Mouse (Mus musculus) heart, postnatal 10 days (tissue): ENCODE data around the gene Tbx21. TPM values are rescaled to one million over a fixed set of nuclear protein-coding genes. Genes with fewer than 3 reads are reported as not detected.

Experiments
- DNase-seq, 2 experiments: peaks; one replicate each; pipeline ENCODE4 v3.0.0; 2021
- intact Hi-C: fragments of 180-260 bp; cut with DNase I; formaldehyde crosslinking; loops from one replicate; pipeline ENCODE4 v1.15.1; 2025
- total RNA-seq, 2 experiments: library from RNA; stranded (reverse); gene quantifications; 2 replicates each; pipeline ENCODE4 v1.2.3; 2021

Gene Tbx21
- total RNA-seq, 2 experiments from 2014 or later = not detected

DNA sequence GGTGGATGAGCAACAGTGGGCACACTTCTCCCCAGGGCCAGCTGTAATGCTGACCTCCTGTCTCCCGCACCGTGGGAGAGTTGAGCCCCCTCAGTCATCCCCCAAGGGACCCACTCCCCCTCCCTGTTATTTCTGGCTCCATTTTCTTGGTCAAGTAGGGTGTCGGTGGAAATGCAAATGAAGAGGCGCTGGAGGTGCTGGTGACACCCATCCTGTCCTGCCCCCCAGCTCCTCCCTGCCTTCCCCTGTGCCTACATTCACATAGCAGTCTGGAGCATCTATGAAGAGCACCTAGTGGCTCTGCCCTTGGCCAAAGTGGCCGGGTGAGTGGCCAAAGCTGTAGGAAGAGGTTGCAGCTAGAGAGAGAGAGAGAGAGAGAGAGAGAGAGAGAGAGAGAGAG, 18.1 kb upstream of the Tbx21 start:
- no peak for DNase-seq
- intact Hi-C loops = no loop called here

GRCm38 (mm10) chr11:97132185-97132584, 17.1 kb upstream of the Tbx21 start:
- no peak for DNase-seq
- intact Hi-C loops = no loop called here

DNA sequence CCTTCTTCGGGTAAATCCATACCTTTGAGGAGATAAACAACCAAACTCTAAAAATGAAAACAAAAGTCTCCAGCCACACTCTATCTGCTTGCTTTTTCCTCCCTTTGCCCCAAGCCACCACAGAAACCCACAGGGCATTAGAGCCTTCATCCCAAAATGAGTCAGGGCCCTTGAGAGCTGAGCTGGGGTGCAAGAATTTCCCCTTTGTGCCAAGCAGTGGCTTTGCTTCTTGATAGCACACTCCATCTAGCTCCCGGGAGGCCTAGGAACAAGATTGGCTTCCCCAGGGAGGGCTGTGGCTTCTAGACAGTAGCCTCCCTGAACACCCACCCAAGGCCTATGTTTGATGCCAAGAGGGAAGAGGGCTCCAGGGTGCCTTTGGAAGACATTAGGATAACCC, 16.6 kb upstream of the Tbx21 start:
- intact Hi-C loops = no loop called here
- DNase-seq = no peak

DNA sequence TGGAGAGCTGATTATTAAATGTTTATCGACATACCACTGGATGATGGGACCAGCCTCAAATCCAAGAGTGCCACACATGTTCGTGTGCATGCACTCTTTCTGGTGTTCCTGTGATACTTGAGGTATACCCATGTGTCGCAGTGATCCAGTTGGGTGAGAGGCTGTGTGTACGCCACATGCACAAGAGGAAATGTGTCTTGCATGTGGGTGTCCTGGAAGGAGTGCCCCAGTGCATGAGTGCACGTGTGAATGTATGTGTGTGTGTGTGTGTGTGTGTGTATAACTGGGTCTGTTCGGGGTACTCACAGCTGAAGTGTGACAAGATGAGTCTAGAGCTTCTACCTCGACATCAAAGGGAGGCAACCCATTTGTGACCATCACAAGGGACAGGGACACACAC, 15.2 kb upstream of the Tbx21 start:
- intact Hi-C loops = no loop called here
- DNase-seq = no peak

DNA sequence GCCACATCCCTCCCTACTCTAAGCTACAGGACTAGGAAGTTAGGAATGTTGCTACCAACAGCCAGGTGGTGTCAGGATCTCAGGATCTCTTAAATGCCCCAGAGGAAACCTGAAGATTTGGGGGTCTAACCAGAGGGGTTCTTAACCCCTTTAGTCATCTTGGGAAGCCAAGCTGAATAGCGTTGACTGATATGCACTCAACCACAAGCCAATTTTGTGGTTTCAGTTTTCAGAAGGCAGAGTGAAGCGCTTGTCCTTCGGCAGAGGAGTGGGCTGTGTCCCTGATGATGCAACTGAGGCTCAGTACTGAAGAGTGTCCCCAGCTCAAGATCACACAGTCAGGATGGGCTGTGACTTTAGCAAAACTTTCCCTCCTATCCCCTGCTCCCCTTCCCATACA, 13.8 kb upstream of the Tbx21 start:
- no peak for DNase-seq
- intact Hi-C loops = no loop called here

DNA sequence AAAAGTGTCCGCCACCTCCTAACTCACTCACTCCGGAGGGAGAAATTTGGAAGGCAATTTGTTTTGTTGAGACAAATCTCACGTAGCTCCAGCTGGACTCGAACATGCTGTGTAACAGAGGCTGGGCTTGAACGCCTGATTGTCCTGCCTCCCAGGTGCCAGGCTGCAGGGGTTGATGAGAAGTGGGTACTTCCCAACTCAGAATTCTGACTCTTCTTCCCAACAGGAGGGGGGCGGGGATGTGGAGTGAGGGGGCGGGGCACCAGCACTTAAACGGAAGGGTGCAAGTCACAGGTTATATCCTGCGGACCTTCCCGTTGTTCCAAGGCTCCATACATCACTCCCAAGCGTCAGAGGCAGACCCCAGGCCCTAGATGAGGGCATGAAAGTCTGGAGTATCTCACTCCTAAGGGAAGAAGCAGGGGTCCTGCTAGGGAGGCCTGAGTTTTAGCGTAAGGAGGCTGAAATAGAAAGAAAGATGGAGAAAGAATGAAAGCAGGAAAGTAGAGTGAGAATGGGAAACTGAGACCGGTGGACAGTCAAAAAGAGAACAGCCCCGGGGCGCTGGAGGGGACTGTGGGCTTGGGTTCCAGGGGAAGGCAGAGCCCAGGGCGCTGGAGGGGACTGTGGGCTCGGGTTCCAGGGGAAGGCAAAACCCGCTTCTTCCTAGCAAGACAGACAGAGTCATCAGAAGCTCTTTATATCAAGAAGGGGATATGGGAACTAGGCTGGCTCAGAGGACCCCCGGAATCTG, 12.5 kb upstream of the Tbx21 start:
- intact Hi-C loops = no loop called here
- no peak for DNase-seq

- intact Hi-C loops = no loop called here
- DNase-seq = peak; percentile 52
Observed at GRCm38 (mm10) chr11:97126645-97127468, 11.7 kb upstream of the Tbx21 start.

DNA sequence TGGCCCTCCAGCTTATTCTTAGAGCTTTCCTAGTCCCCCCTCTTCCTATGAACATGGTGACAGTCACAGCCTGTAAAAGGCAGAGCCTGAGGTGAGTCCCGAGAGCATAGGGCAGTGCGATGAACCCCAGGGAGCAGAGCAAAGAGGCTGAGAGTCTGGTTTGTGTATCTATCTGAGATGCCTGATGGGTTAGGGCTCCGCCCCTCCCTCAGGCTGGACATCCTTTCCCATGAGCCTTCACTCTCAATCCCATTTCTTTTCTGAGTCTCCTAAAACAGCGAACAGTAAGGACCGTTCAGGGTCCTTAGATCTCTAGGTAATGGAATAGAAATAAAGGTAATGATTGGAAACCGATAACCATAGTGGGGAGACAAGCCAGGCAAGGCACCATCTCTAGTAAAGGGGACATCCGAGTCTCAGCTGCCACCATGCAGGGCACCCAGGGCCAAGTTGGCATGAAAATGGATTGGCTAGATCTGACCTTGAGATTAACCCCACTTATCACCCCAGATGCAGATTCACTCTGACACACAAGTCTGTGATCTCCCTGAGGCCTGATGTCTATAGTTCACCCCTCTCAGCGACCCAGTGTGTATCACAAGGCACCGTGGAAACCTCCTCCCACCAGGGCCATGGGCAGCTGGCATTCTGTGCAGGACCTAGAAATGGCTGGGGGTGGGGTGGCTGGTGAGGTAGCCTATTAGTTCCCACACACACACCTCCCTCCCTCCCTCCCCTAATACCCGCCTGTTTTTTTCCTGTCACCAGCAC, 9.3 kb upstream of the Tbx21 start:
- no peak for DNase-seq
- intact Hi-C loops = no loop called here

DNA sequence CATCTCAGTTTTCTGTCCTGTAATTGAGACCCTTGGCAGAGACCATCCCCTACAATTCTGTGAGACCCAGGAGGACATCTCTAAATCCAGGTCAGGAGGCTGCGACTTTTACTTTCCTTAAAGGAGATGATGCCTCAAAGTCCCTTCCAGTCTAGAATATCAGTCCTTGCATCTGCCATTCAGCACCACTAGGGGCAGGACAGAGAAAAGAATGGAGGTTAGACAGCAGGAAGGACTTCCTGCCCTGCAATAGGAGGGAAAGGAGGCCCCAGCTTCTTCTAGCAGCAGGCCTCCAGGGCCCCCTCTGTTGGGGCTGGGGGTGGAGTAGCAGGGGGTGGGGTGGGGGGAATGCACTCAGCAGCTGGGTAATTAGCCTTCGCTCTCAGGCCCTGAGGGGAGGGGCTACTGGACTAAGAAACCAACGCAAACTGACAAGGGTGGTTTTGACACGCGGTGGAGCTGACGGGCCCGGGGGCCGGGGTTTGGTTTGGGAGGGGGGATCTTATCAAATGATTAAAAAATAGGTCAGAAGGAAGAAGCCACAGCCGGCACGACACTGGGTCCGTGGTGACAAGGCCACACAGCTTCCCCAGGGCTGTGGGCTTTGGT, 8.3 kb upstream of the Tbx21 start:
- DNase-seq = no peak
- intact Hi-C loops = no loop called here

DNA sequence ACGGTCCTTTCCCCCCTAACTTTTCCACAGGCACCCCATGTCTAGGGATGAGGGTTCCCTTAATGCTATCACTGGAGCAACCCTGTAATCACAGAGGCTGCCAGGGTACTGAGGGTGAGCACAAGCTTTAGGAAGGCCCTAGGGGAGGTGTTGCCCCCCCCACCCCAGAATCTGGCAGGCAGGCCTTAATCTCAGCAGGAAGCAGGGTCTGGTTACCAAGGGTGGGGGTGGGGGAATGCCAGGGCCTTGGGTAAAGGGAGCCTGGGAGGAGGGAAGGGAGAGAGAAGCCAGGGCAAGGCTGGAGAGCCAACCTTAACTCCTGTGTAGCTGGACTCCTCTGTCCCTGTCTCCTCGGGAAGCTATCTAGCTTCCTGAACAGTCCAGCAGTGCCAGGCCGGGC, 5.5 kb upstream of the Tbx21 start:
- intact Hi-C loops = no loop called here
- DNase-seq = no peak

DNA sequence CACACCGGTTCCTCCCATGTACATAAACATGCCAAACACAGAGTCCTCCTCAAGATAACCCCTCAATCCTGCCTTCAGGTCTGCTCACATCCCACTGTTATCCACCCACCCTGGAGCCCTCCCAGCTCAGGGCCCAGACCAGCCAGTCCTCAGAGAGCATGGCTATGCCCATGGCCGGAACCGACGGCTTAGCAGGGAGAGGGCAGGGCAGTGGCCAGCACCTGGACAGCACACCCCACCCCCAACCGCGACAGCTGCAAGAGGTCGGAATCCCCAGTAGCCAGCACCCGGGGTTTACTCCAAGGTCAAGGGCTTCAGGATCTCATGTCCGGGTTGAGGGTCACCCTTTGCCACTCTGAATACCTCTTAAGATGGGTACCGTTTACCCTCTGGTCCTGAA, 5.1 kb upstream of the Tbx21 start:
- intact Hi-C loops = no loop called here
- DNase-seq = no peak

GRCm38 (mm10) chr11:97115797-97116196, 666 bp upstream of the Tbx21 start:
- DNase-seq = no peak
- intact Hi-C loops = no loop called here

DNA sequence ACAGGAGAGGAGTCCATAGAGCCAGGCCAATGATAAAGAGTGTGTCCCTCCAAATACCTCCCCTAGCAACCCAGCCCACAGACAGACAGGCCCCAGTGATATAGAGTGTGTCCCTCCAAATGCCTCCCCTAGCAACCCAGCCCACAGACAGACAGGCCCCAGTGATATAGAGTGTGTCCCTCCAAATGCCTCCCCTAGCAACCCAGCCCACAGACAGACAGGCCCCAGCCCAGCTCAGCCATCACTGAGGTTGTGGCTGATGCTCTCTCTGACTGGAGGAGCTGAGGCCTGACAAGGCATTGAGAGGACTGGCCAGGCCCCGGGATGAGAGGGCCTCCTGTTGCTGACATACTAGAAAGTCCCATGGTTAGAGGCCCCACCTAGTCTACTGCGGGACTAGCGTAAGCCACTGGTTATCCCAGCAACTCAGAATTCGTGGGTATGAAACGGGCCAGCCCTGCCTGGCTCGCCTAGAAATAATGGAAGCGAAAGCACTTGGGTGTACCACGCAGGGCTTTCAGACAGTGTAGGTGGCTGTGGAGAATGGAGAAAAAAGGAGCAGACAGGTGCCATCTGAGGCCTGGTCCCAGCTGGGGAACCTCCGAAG, 2.5 kb downstream of the Tbx21 start:
- intact Hi-C loops = no loop called here
- DNase-seq = no peak

DNA sequence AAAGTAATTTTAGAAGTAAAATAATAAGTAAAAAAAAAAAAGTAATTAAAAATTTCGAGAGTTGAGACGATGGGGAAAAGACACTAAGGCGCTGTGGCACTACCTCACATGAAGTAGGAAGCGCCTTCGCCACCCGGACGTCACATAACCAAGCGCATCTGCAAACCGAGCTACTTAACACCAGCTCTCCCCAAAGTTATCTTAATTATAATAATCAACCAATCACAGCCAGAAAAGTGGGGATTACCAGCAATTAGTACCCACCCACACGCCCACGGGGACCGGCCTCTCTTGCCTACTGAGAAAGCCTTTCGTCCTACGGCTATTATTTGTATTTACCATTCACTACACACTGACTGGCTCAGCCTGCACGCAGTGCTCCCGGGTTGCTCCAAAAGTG, 6.2 kb downstream of the Tbx21 start:
- intact Hi-C loops = no loop called here
- no peak for DNase-seq

GRCm38 (mm10) chr11:97104091-97104483, 11.0 kb downstream of the Tbx21 start:
- intact Hi-C loops = no loop called here
- DNase-seq = no peak

- intact Hi-C loops = no loop called here
- no peak for DNase-seq
Observed at GRCm38 (mm10) chr11:97103163-97104090, 11.7 kb downstream of the Tbx21 start.

DNA sequence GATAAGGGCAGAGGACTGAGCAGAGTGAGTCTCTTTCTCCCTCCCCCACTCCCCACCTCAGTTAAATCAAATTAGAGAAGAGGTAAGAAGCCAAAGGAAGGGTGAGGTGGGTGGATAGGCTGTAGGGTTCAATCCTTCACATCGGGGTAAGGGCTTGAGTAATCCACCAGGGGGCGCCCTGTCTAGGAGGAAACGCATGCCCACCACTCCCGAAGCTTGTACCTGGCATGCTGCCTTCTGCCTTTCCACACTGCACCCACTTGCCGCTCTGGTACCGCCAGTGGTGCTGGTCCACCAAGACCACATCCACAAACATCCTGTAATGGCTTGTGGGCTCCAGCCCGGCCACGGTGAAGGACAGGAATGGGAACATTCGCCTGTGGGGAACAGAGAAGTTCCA, 13.4 kb downstream of the Tbx21 start:
- DNase-seq = peak; percentile 53 to 77
- intact Hi-C loops = loop anchor here (2.0 kb wide), 2 partner anchors 45 to 75 kb away; no protein-coding TSS in a partner anchor

DNA sequence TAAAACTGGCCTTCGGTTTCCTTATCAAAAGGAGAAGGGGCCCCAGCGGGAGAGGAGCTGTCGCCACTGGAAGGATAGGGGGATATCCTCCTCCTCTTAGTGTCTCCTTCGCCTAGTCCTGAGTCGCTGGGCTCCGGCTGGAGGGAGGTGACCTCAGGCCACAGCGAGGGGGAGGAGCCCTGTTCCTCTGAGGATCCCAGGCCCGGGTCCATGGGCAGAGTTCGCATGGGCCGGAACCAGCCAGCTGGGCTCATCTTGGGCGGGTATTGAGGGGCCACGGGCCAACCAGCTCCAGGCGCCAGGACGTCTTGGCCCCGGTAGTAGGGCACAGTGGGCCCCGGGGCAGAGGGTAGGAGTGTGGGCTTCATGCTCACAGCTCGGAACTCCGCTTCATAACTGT, 16.3 kb downstream of the Tbx21 start:
- DNase-seq = peak; percentile 55 to 57
- intact Hi-C loops = no loop called here

- no peak for DNase-seq
- intact Hi-C loops = no loop called here
Observed at GRCm38 (mm10) chr11:97094600-97094999, 20.5 kb downstream of the Tbx21 start.

DNA sequence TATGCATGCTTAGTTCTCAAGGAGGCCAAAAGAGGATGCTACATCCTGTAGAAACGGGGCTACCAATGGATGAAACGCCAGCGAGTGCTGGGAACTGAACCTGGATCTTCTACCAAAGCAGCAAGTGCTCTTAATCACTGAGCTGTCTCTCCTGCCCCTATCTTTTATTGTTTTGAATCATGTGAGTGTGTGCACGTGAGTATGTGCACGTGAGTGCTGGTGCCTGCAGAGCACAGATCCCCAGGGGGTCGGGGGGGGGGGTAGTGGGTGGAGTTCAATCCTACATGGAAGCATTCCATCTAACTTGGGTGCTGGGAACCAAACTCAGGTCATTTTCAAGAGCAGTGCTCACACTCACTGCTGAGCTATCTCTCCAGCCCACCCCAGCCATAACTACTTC, 28.8 kb downstream of the Tbx21 start:
- no peak for DNase-seq
- intact Hi-C loops = no loop called here
